Mouse (Mus musculus) megakaryocyte, embryonic 14.5 days (primary cell): ENCODE measurements at regions not wholly inside any gene's neighbourhood (a gene's known extent, or its start where the extent isn't known, plus 50 kb on each side); places are given as distances from the start of the nearest gene placed in this dataset.

ENCODE experiments used
- FLI1 ChIP-seq: IDR thresholded peaks from 2 replicates; pipeline ENCODE4 v1.6.1; 2012; ENCODE audit warnings: low read length, inconsistent platforms, mixed read lengths
- GATA1 ChIP-seq: IDR thresholded peaks from 3 replicates; pipeline ENCODE4 v1.6.1; 2012; ENCODE audit warnings: mixed read lengths, low read length, inconsistent platforms, borderline replicate concordance

- TF ChIP-seq GATA1, result no peak
- no peak for TF ChIP-seq FLI1
Observed at GRCm38 (mm10) chr13:72707469-72707868, 78.8 kb downstream of the Irx2 start.
